Mouse (Mus musculus): ENCODE results near the gene Ptprn2. TPM values are rescaled to one million over a fixed set of nuclear protein-coding genes. Genes with fewer than 3 reads are reported as not detected.

Ptprn2 gene
- polyA plus RNA-seq, 1 experiment from 2014 or later: 0.30 TPM

GRCm38 (mm10) chr12:117257921-117258497 is 772.5 kb downstream of the Ptprn2 start:
- WGBS: 62% methylated on average over 12 of the region's 12 CpGs
- H3K4me3 ChIP-seq (ENCODE audit: low read depth, low read length): no peak overlapping the region
- no peaks in the 10 kb centered on the region for H3K9me3 ChIP-seq (ENCODE audit: low read depth, low read length)
- no peak for ATAC-seq (ENCODE audit: insufficient read depth)
- no peaks in the 10 kb centered on the region for H3K4me1 ChIP-seq (ENCODE audit: insufficient read depth)
- no peak overlapping the region for H3K4me2 ChIP-seq
- H3K27ac ChIP-seq (ENCODE audit: low read depth): no peak overlapping the region
- no peaks in the 10 kb centered on the region for H3K27me3 ChIP-seq (ENCODE audit: insufficient read depth, low read length)
- no peak overlapping the region for H3K9ac ChIP-seq
- DNase-seq: no peak
- no peaks in the 10 kb centered on the region for H3K36me3 ChIP-seq (ENCODE audit: insufficient read depth)
- TF ChIP-seq CTCF (IDR thresholded peaks at IDR 0.05; ENCODE audit: low read depth): no peak

- 68% methylated on average over 6 of the region's 6 CpGs for WGBS
- DNase-seq (peak; percentile 8), ATAC-seq (ENCODE audit: insufficient read depth) (no peak)
- no peaks in the 10 kb centered on the region for H3K36me3 ChIP-seq (ENCODE audit: insufficient read depth)
- H3K4me2 ChIP-seq: no peak overlapping the region
- no peaks in the 10 kb centered on the region for H3K27me3 ChIP-seq (ENCODE audit: insufficient read depth, low read length)
- no peaks in the 10 kb centered on the region for H3K9me3 ChIP-seq (ENCODE audit: low read depth, low read length)
- H3K4me3 ChIP-seq (ENCODE audit: low read depth, low read length): no peak overlapping the region
- no peak overlapping the region for H3K9ac ChIP-seq
- H3K4me1 ChIP-seq (ENCODE audit: insufficient read depth): no peaks in the 10 kb centered on the region
- TF ChIP-seq CTCF (IDR thresholded peaks at IDR 0.05; ENCODE audit: low read depth): peak; percentile 42; the same call in 1 of the 2 replicates
- H3K27ac ChIP-seq (ENCODE audit: low read depth): no peak overlapping the region
Measured at GRCm38 (mm10) chr12:117260391-117261164, 775.1 kb downstream of the Ptprn2 start.

- Histone ChIP-seq H3K4me2 (no peak overlapping the region), H3K27ac (ENCODE audit: low read depth) (no peak overlapping the region), H3K9ac (no peak overlapping the region), H3K36me3 (ENCODE audit: insufficient read depth) (no peaks in the 10 kb centered on the region), H3K4me1 (ENCODE audit: insufficient read depth) (no peaks in the 10 kb centered on the region), H3K4me3 (ENCODE audit: low read depth, low read length) (no peak overlapping the region), H3K27me3 (ENCODE audit: insufficient read depth, low read length) (no peaks in the 10 kb centered on the region), H3K9me3 (ENCODE audit: low read depth, low read length) (no peaks in the 10 kb centered on the region)
- DNase-seq: no peak
- 47% methylated on average over 3 of the region's 3 CpGs for WGBS
- no peak for ATAC-seq (ENCODE audit: insufficient read depth)
- no peak for TF ChIP-seq CTCF (IDR thresholded peaks at IDR 0.05; ENCODE audit: low read depth)
Measured at GRCm38 (mm10) chr12:117261165-117261440, 775.6 kb downstream of the Ptprn2 start.

- no peaks in the 10 kb centered on the region for H3K9me3 ChIP-seq (ENCODE audit: low read depth, low read length)
- no peak overlapping the region for H3K27ac ChIP-seq (ENCODE audit: low read depth)
- H3K4me1 ChIP-seq (ENCODE audit: insufficient read depth): no peaks in the 10 kb centered on the region
- no peaks in the 10 kb centered on the region for H3K36me3 ChIP-seq (ENCODE audit: insufficient read depth)
- DNase-seq: no peak
- 83% methylated on average over 2 of the region's 2 CpGs for WGBS
- no peak overlapping the region for H3K4me2 ChIP-seq
- H3K27me3 ChIP-seq (ENCODE audit: insufficient read depth, low read length): no peaks in the 10 kb centered on the region
- ATAC-seq (ENCODE audit: insufficient read depth): no peak
- H3K4me3 ChIP-seq (ENCODE audit: low read depth, low read length): no peak overlapping the region
- no peak for TF ChIP-seq CTCF (IDR thresholded peaks at IDR 0.05; ENCODE audit: low read depth)
- no peak overlapping the region for H3K9ac ChIP-seq
Measured at GRCm38 (mm10) chr12:117262003-117262402, 776.5 kb downstream of the Ptprn2 start.

GRCm38 (mm10) chr12:117263081-117263480 is 777.6 kb downstream of the Ptprn2 start:
- no peaks in the 10 kb centered on the region for H3K36me3 ChIP-seq (ENCODE audit: insufficient read depth)
- no peak overlapping the region for H3K9ac ChIP-seq
- no peaks in the 10 kb centered on the region for H3K4me1 ChIP-seq (ENCODE audit: insufficient read depth)
- no peak for DNase-seq
- no peak overlapping the region for H3K27ac ChIP-seq (ENCODE audit: low read depth)
- H3K9me3 ChIP-seq (ENCODE audit: low read depth, low read length): no peaks in the 10 kb centered on the region
- H3K4me2 ChIP-seq: no peak overlapping the region
- WGBS: 63% methylated on average over 2 of the region's 2 CpGs
- no peak for TF ChIP-seq CTCF (IDR thresholded peaks at IDR 0.05; ENCODE audit: low read depth)
- no peak; the same call in 1 of the 2 replicates for ATAC-seq (ENCODE audit: insufficient read depth)
- no peaks in the 10 kb centered on the region for H3K27me3 ChIP-seq (ENCODE audit: insufficient read depth, low read length)
- no peak overlapping the region for H3K4me3 ChIP-seq (ENCODE audit: low read depth, low read length)

GRCm38 (mm10) chr12:117265211-117265610 is 779.7 kb downstream of the Ptprn2 start:
- H3K4me2 ChIP-seq: no peak overlapping the region
- H3K9me3 ChIP-seq (ENCODE audit: low read depth, low read length): no peaks in the 10 kb centered on the region
- TF ChIP-seq CTCF (IDR thresholded peaks at IDR 0.05; ENCODE audit: low read depth): no peak
- no peak overlapping the region for H3K4me3 ChIP-seq (ENCODE audit: low read depth, low read length)
- H3K36me3 ChIP-seq (ENCODE audit: insufficient read depth): no peaks in the 10 kb centered on the region
- DNase-seq (no peak), ATAC-seq (ENCODE audit: insufficient read depth) (no peak)
- WGBS: 84% methylated on average over 1 of the region's 1 CpGs
- no peaks in the 10 kb centered on the region for H3K4me1 ChIP-seq (ENCODE audit: insufficient read depth)
- H3K27ac ChIP-seq (ENCODE audit: low read depth): no peak overlapping the region
- H3K9ac ChIP-seq: no peak overlapping the region
- H3K27me3 ChIP-seq (ENCODE audit: insufficient read depth, low read length): no peaks in the 10 kb centered on the region

GRCm38 (mm10) chr12:117268543-117269172 is 783.1 kb downstream of the Ptprn2 start:
- Histone ChIP-seq H3K4me3 (ENCODE audit: low read depth, low read length) (no peak overlapping the region), H3K27me3 (ENCODE audit: insufficient read depth, low read length) (no peaks in the 10 kb centered on the region), H3K4me1 (ENCODE audit: insufficient read depth) (no peaks in the 10 kb centered on the region), H3K27ac (ENCODE audit: low read depth) (no peak overlapping the region), H3K36me3 (ENCODE audit: insufficient read depth) (no peaks in the 10 kb centered on the region), H3K9ac (no peak overlapping the region), H3K4me2 (no peak overlapping the region), H3K9me3 (ENCODE audit: low read depth, low read length) (no peaks in the 10 kb centered on the region)
- TF ChIP-seq CTCF (IDR thresholded peaks at IDR 0.05; ENCODE audit: low read depth): no peak
- ATAC-seq (ENCODE audit: insufficient read depth) (no peak), DNase-seq (no peak)
- WGBS: 79% methylated on average over 7 of the region's 7 CpGs

Data from lung, embryonic 14.5 days (tissue).